Mouse (Mus musculus) liver, postnatal 0 days (tissue): ENCODE measurements at regions not wholly inside any gene's neighbourhood (a gene's known extent, or its start where the extent isn't known, plus 50 kb on each side); places are given as distances from the start of the nearest gene placed in this dataset.

Experiments used
- CTCF ChIP-seq: sonication (generic); IDR thresholded peaks from 2 replicates; pipeline ENCODE4 v1.5.1; 2016; ENCODE audit warnings: antibody characterized with exemption, low read depth
- EP300 ChIP-seq: IDR thresholded peaks from 2 replicates; pipeline ENCODE4 v1.6.1; 2016; ENCODE audit warnings: antibody characterized with exemption, low read depth, mild to moderate bottlenecking

DNA sequence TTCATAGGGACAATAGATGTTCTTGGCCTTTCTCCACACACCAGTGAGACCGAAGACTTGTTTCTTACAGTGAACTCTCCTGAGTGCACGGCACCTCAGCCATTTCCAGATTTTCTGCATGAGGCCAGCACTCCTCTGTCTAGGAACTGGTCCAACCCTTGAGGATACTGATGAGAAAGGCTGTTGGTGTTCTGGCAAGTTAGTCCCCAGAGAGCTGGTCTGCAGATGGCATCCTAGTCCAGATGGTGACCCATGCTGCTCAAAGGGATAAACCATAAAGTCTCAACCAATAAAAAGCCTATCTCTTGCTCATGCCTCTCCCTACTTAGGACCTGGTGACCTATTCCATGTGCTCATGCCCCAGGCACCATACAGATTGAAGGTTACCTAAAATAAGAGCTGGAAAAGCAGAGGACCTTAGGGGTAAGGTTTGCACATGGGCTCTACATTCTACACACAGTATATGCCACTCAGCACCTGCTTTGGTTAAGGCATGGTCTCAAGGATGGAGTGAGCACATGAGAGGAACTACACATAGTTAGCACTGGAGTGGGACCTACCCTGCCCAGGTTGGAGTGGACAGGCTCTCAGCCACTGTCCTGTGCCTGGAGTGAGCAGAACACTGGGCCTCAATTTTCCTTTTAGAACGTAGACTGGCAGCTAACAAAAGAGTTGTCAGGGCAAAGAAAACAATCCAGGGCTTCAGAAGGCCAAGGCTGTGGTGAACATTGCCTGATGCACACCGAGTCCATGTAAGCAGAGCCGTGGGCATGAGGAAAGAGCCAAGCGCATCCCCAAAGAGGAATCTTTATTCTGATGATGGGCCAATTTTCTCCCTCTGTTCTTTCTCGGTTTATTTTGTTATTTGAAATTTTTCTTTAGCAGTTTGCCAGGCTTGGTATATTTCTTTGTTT, 335.9 kb downstream of the Glrx3 start:
- TF ChIP-seq EP300 (no peak), CTCF (no peak)
